Mouse (Mus musculus) bone marrow, adult 2 months (tissue): ENCODE results near the gene Gemin6. TPM values are rescaled to one million over a fixed set of nuclear protein-coding genes. Genes with fewer than 3 reads are reported as not detected.
"Not testable (repeated sequence)": the region's sequence is repeated elsewhere in the genome, so short reads cannot be mapped to it uniquely, and the experiment has no call there.

Experiments
- H3K27ac ChIP-seq: fragments of 200-500 bp; 2 replicates; pipeline ENCODE4 v1.5.1; 2012; ENCODE audit warnings: low read depth, mild to moderate bottlenecking, control low read depth, inconsistent platforms, low read length; ENCODE audit not compliant: control insufficient read depth, poor library complexity, insufficient read depth
- H3K4me1 ChIP-seq: fragments of 200-500 bp; 2 replicates; pipeline ENCODE4 v1.6.1; 2011; ENCODE audit warnings: low read length; ENCODE audit not compliant: control insufficient read depth, insufficient read depth
- H3K4me3 ChIP-seq: fragments of 200-500 bp; replicated peaks from 2 replicates; pipeline ENCODE3; 2011; ENCODE audit warnings: mild to moderate bottlenecking, low read depth, low read length, control low read depth; ENCODE audit not compliant: control insufficient read depth
- CTCF ChIP-seq: fragments of 200-500 bp; IDR thresholded peaks from 2 replicates; pipeline ENCODE4 v1.5.1; 2011; ENCODE audit warnings: low read length, control low read depth; ENCODE audit not compliant: control insufficient read depth, insufficient read depth
- POLR2A ChIP-seq: fragments of 200-500 bp; IDR thresholded peaks from 2 replicates; pipeline ENCODE4 v1.6.1; 2011; ENCODE audit warnings: low read depth, mild to moderate bottlenecking, control low read depth, low read length, borderline replicate concordance; ENCODE audit not compliant: control insufficient read depth
- WGBS: fragments of 180-500 bp; shearing (Covaris S2); methylation state at CpG from one replicate; pipeline ENCODE4 v1.1.7; 2018; 5-methylcytosine and 5-hydroxymethylcytosine counted together
- polyA plus RNA-seq: library from polyadenylated mRNA; stranded (reverse); fragments of >200 nt; gene quantifications from 2 replicates; pipeline ENCODE4 v1.2.4, GENCODE M21; 2011; ENCODE audit warnings: low replicate concordance; ENCODE audit not compliant: missing spikeins, insufficient read depth, insufficient read length

Gene Gemin6
- polyA plus RNA-seq, 1 experiment, result 10.4 TPM

- 64% methylated on average over 5 of the region's 5 CpGs for WGBS
- Histone ChIP-seq H3K4me3 (no peak overlapping the region), H3K4me1 (no peaks in the 10 kb centered on the region), H3K27ac (no peak overlapping the region)
- TF ChIP-seq POLR2A, result no peak
- TF ChIP-seq CTCF, result no peak
These were observed 31.2 kb upstream of the Gemin6 start for GRCm38 (mm10) chr17:80193075-80193474.

GRCm38 (mm10) chr17:80199160-80199778, 25.0 kb upstream of the Gemin6 start:
- Histone ChIP-seq H3K4me3 (no peak overlapping the region), H3K4me1 (no peaks in the 10 kb centered on the region), H3K27ac (no peak overlapping the region)
- WGBS, result 94% methylated on average over 3 of the region's 3 CpGs
- TF ChIP-seq POLR2A (no peak), CTCF (no peak)

GRCm38 (mm10) chr17:80205657-80206056, 18.6 kb upstream of the Gemin6 start:
- no peak overlapping the region for H3K27ac ChIP-seq
- 13% methylated on average over 5 of the region's 5 CpGs for WGBS
- no peaks in the 10 kb centered on the region; the same call in 1 of the 2 replicates for H3K4me1 ChIP-seq
- peak overlapping the region; percentile 97 for H3K4me3 ChIP-seq
- TF ChIP-seq CTCF (no peak), POLR2A (no peak)

- WGBS, result 0% methylated on average over 34 of the region's 36 CpGs
- H3K4me1 ChIP-seq, result no peaks in the 10 kb centered on the region; the same call in 1 of the 2 replicates
- TF ChIP-seq CTCF, result no peak
- no peak for TF ChIP-seq POLR2A
- peak overlapping the region; percentile 97 for H3K4me3 ChIP-seq
- H3K27ac ChIP-seq, result peak overlapping the region; percentile 97
These were observed 18.0 kb upstream of the Gemin6 start for GRCm38 (mm10) chr17:80206301-80206670.

- TF ChIP-seq CTCF (0 out of 2 replicates have a peak, but pooled peaks have one; percentile 3), POLR2A (peak; percentile 100)
- peak within 1 kb of the TSS; percentile 97 for H3K4me3 ChIP-seq
- under 1% methylated on average over 85 of the region's 95 CpGs for WGBS
- peak within 1 kb of the TSS; percentile 97 for H3K27ac ChIP-seq
- H3K4me1 ChIP-seq, result no peaks in the 10 kb centered on the region; the same call in 1 of the 2 replicates
These were observed 17.3 kb upstream of the Gemin6 start, which contains the start of the genes Srsf7 and Ttc39d for GRCm38 (mm10) chr17:80206671-80207581. Srsf7 (minus strand) TSS chr17:80207307. Ttc39d (plus strand) TSS chr17:80207460.

GRCm38 (mm10) chr17:80213998-80214397, 10.2 kb upstream of the Gemin6 start:
- H3K4me1 ChIP-seq, H3K4me3 ChIP-seq, H3K27ac ChIP-seq: not testable (repeated sequence)
- WGBS, result 91% methylated on average over 4 of the region's 4 CpGs

GRCm38 (mm10) chr17:80220131-80220530, 4.1 kb upstream of the Gemin6 start:
- no peaks in the 10 kb centered on the region; the same call in 1 of the 2 replicates for H3K4me1 ChIP-seq
- WGBS, result 87% methylated on average over 2 of the region's 2 CpGs
- H3K4me3 ChIP-seq, result no peak overlapping the region
- no peak overlapping the region for H3K27ac ChIP-seq
- TF ChIP-seq CTCF (no peak), POLR2A (no peak)

- 62% methylated on average over 9 of the region's 9 CpGs for WGBS
- no peaks in the 10 kb centered on the region; the same call in 1 of the 2 replicates for H3K4me1 ChIP-seq
- TF ChIP-seq CTCF (no peak), POLR2A (no peak)
- H3K4me3 ChIP-seq, result no peak overlapping the region
- H3K27ac ChIP-seq, result no peak overlapping the region
These were observed 3.0 kb upstream of the Gemin6 start for GRCm38 (mm10) chr17:80221202-80221601.

- Histone ChIP-seq H3K4me3 (no peak overlapping the region), H3K4me1 (no peaks in the 10 kb centered on the region; the same call in 1 of the 2 replicates), H3K27ac (no peak overlapping the region)
- 52% methylated on average over 3 of the region's 3 CpGs for WGBS
- TF ChIP-seq POLR2A (no peak), CTCF (peak; percentile 50; the same call in 1 of the 2 replicates)
These were observed 2.2 kb upstream of the Gemin6 start for GRCm38 (mm10) chr17:80221890-80222628.
